Mouse (Mus musculus): Measurements from ENCODE around the gene Gcnt1.

DNA sequence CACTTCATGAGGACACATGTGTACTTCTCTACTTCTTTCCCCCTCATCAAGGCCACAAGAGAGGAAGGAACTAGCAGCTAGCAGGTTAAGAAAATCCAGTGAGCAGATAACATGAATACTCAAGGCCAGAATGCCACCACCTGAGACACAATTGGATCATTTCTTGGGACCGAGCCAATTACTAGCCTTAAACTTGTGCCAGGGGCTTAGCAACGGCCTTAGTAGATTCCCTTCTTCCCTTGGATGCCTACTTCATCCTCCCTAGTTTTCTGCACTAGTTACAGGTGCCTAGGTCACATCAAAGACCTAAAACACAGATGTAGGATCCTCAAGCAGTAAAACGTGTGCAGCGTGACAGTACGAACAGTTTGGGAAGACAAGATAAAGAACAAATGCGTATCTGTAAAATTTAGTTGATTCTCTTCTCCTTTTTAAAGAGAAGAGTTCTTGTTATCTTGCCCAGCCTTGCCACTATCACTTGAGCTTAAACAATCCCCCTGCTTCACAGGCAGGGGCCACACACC, 44.7 kb downstream of the Gcnt1 start:
- no peak for TF ChIP-seq CTCF (IDR thresholded peaks at IDR 0.05; ENCODE audit: low read depth)
- TF ChIP-seq EP300 (IDR thresholded peaks at IDR 0.05; ENCODE audit: low read depth): no peak

Data from heart, postnatal 0 days (tissue).